Mouse (Mus musculus) layer of hippocampus, postnatal 14 days (tissue): ENCODE data around the gene Dhps. TPM values are rescaled to one million over a fixed set of nuclear protein-coding genes. Genes with fewer than 3 reads are reported as not detected.

Experiments used
- DNase-seq, 2 experiments: peaks; one replicate each; pipeline ENCODE4 v3.0.0; 2021 to 2022; ENCODE audit warnings: low spot score in 2 of 2, mixed read lengths in 1 of 2
- long read RNA-seq, 2 experiments: library from polyadenylated mRNA; stranded (forward); transcript quantifications; one replicate each; pipeline ENCODE4 v2.0.0; 2021
- total RNA-seq, 2 experiments: library from RNA; stranded (reverse); gene quantifications; 2 replicates each; pipeline ENCODE4 v1.2.3; 2021

Gene Dhps
- total RNA-seq, result 10 to 100 TPM; 63.8 to 67.4 TPM
- long read RNA-seq, experiment 1, transcript Dhps-201 (9 exons, 1,333 nt), result major isoform, 21 of 32 reads
- long read RNA-seq, experiment 1, partial matches to known transcripts, result 0 of 32 reads
- long read RNA-seq, experiment 1, other reads (novel, unspliced or antisense), result 7 of 32 reads
- long read RNA-seq, experiment 2, transcript Dhps-201 (9 exons, 1,333 nt), result major isoform, 26 of 41 reads
- long read RNA-seq, experiment 2, partial matches to known transcripts, result 1 of 41 reads
- long read RNA-seq, experiment 2, other reads (novel, unspliced or antisense), result 11 of 41 reads

- peak; percentile 88 to 94 for DNase-seq
These were observed at the start of gene Dhps for GRCm38 (mm10) chr8:85071514-85072281. Dhps (plus strand) TSS chr8:85071757.

- no peak for DNase-seq
These were observed 47.7 kb upstream of the Dhps start for GRCm38 (mm10) chr8:85023846-85024245.

GRCm38 (mm10) chr8:85025098-85025932, 46.2 kb upstream of the Dhps start, which contains the start of gene Asna1:
Asna1 (minus strand) TSS chr8:85025281.
- DNase-seq, result peak; percentile 87 to 93

- peak; percentile 93 to 97 for DNase-seq
These were observed 44.7 kb upstream of the Dhps start, which contains the start of gene Trir for GRCm38 (mm10) chr8:85026670-85027515. Trir (plus strand) TSS chr8:85026823.

GRCm38 (mm10) chr8:85027516-85027855, 44.1 kb upstream of the Dhps start:
- no peak for DNase-seq

- no peak for DNase-seq
These were observed 43.6 kb upstream of the Dhps start for GRCm38 (mm10) chr8:85027922-85028321.

GRCm38 (mm10) chr8:85029271-85029670, 42.3 kb upstream of the Dhps start:
- DNase-seq, result no peak

GRCm38 (mm10) chr8:85032622-85033311, 38.8 kb upstream of the Dhps start:
- no peak for DNase-seq

- DNase-seq, result no peak
These were observed 37.7 kb upstream of the Dhps start for GRCm38 (mm10) chr8:85033867-85034266.

- DNase-seq, result peak; percentile 43 to 81
These were observed 36.8 kb upstream of the Dhps start for GRCm38 (mm10) chr8:85034764-85035163.

GRCm38 (mm10) chr8:85035165-85035727, 36.3 kb upstream of the Dhps start:
- no peak for DNase-seq

- DNase-seq, result peak in 1 of 2 experiments; percentile 43
These were observed 35.7 kb upstream of the Dhps start for GRCm38 (mm10) chr8:85035728-85036310.

GRCm38 (mm10) chr8:85036381-85036717, 35.2 kb upstream of the Dhps start:
- no peak for DNase-seq

GRCm38 (mm10) chr8:85036718-85037365, 34.7 kb upstream of the Dhps start, which contains the start of gene Tnpo2:
Tnpo2 (plus strand) TSS chr8:85036915.
- peak; percentile 87 to 96 for DNase-seq

GRCm38 (mm10) chr8:85037366-85037680, 34.2 kb upstream of the Dhps start:
- no peak for DNase-seq

GRCm38 (mm10) chr8:85037681-85038531, 33.7 kb upstream of the Dhps start:
- peak; percentile 46 for DNase-seq

GRCm38 (mm10) chr8:85043619-85044018, 27.9 kb upstream of the Dhps start:
- DNase-seq, result no peak

GRCm38 (mm10) chr8:85057367-85057766, 14.2 kb upstream of the Dhps start:
- DNase-seq, result no peak
